Mouse (Mus musculus): ENCODE data around the gene Scaper. TPM values are rescaled to one million over a fixed set of nuclear protein-coding genes. Genes with fewer than 3 reads are reported as not detected.

The Scaper gene
- polyA plus RNA-seq, 1 experiment from 2014 or later = 12.2 TPM

Other genes with a start within 250 kb of the Scaper start
- gene 4930563M21Rik, start 72.4 kb upstream of the Scaper start, polyA plus RNA-seq (2016; fragmentation: Nextera tagmentation; extraction: Ambion mirVana) = not detected in 2 replicates
- gene Rcn2, start 103.7 kb upstream of the Scaper start, polyA plus RNA-seq (2016; fragmentation: Nextera tagmentation; extraction: Ambion mirVana) = 313 and 324 TPM in 2 replicates
- gene Pstpip1, start 151.8 kb upstream of the Scaper start, polyA plus RNA-seq (2016; fragmentation: Nextera tagmentation; extraction: Ambion mirVana) = 1.0 and 1.5 TPM in 2 replicates
- gene Tspan3, start 227.4 kb upstream of the Scaper start, polyA plus RNA-seq (2016; fragmentation: Nextera tagmentation; extraction: Ambion mirVana) = 424 and 455 TPM in 2 replicates

Measured in limb, embryonic 12.5 days (tissue).